Mouse (Mus musculus) testis, adult 2 months (tissue): Measurements from ENCODE around the gene Jag1.

ENCODE experiments used
- CTCF ChIP-seq: fragments of 200-500 bp; IDR thresholded peaks from 2 replicates; pipeline ENCODE4 v1.5.1; 2012; ENCODE audit warnings: low read depth, mild to moderate bottlenecking, inconsistent platforms, low read length, moderate library complexity; ENCODE audit not compliant: control insufficient read depth, insufficient read depth, insufficient replicate concordance
- POLR2A ChIP-seq: fragments of 200-500 bp; IDR thresholded peaks from 2 replicates; pipeline ENCODE4 v1.6.1; 2012; ENCODE audit warnings: low read depth, mild to moderate bottlenecking, inconsistent platforms, low read length, moderate library complexity; ENCODE audit not compliant: control insufficient read depth

DNA sequence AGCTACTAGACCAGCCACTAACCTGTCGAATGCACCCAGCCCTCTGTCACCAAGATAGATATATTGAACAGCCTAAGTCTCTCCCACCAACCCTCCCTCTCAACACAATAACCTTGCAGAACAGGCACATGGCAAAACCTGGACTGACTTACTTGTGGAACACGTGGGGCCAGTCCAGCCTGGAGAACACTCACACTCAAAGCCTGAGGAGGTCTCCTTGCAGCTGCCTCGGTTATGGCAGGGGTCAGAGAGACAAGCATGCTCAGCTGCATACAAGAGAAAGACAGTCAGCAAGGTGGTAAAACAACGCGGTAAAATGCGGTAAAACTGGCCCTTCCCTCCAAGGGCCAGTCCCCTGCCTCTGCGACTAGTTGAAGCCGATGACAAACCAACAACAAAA, 22.1 kb downstream of the Jag1 start:
- no peak for TF ChIP-seq POLR2A
- TF ChIP-seq CTCF = no peak
